Mouse (Mus musculus) lung, postnatal 0 days (tissue): ENCODE data around the gene Dnajb4. TPM values are rescaled to one million over a fixed set of nuclear protein-coding genes. Genes with fewer than 3 reads are reported as not detected.
"Not testable (repeated sequence)": the region's sequence is repeated elsewhere in the genome, so short reads cannot be mapped to it uniquely, and the experiment has no call there.

Experiments
- ATAC-seq: fragments of 200-750 bp; cut with Nextera tagmentation; 2 replicates; pipeline ENCODE4 v1.8.0; 2017; ENCODE audit warnings: moderate library complexity
- DNase-seq: peaks from one replicate; pipeline ENCODE4 v3.0.0-alpha.2; 2016; ENCODE audit warnings: low spot score
- H3K27ac ChIP-seq: fragments of 300-500 bp; sonication (generic); 2 replicates; pipeline ENCODE4 v1.5.1; 2014; ENCODE audit warnings: antibody characterized with exemption, mild to moderate bottlenecking, low read length, mixed read lengths
- H3K27me3 ChIP-seq: fragments of 300-500 bp; sonication (generic); replicated peaks from 2 replicates; pipeline ENCODE4 v1.6.1; 2014; ENCODE audit warnings: low read length, mixed read lengths; ENCODE audit not compliant: insufficient read depth
- H3K36me3 ChIP-seq: fragments of 300-500 bp; sonication (generic); 2 replicates; pipeline ENCODE4 v1.6.1; 2014; ENCODE audit warnings: low read length, mixed read lengths; ENCODE audit not compliant: insufficient read depth
- H3K4me1 ChIP-seq: fragments of 300-500 bp; sonication (generic); 2 replicates; pipeline ENCODE4 v1.6.1; 2014; ENCODE audit warnings: antibody characterized with exemption, low read depth, low read length, mixed read lengths; ENCODE audit not compliant: insufficient read depth
- H3K4me2 ChIP-seq: fragments of 300-500 bp; sonication (generic); replicated peaks from 2 replicates; pipeline ENCODE4 v1.6.1; 2014; ENCODE audit warnings: low read depth, mild to moderate bottlenecking, low read length, moderate library complexity, mixed read lengths
- H3K4me3 ChIP-seq: fragments of 300-500 bp; sonication (generic); 2 replicates; pipeline ENCODE4 v1.5.1; 2014; ENCODE audit warnings: low read depth, low read length
- H3K9ac ChIP-seq: fragments of 300-500 bp; sonication (generic); replicated peaks from 2 replicates; pipeline ENCODE4 v1.6.1; 2014; ENCODE audit warnings: low read depth, mild to moderate bottlenecking
- H3K9me3 ChIP-seq: fragments of 300-500 bp; sonication (generic); 2 replicates; pipeline ENCODE4 v1.6.1; 2016; ENCODE audit warnings: low read length, mixed read lengths
- CTCF ChIP-seq: IDR thresholded peaks from 2 replicates; pipeline ENCODE4 v1.5.1; 2016; ENCODE audit warnings: antibody characterized with exemption, mild to moderate bottlenecking
- EP300 ChIP-seq: IDR thresholded peaks from 2 replicates; pipeline ENCODE4 v1.6.1; 2016; ENCODE audit warnings: antibody characterized with exemption, mild to moderate bottlenecking, control low read depth
- WGBS: fragments of 180-500 bp; shearing (Covaris S2); extraction: QIAGEN DNeasy Blood & Tissue Kit; methylation state at CpG from one replicate; pipeline ENCODE4 v1.1.7; 2014; 5-methylcytosine and 5-hydroxymethylcytosine counted together
- polyA plus RNA-seq: library from polyadenylated mRNA; unstranded; fragments of >200 nt; fragmentation: Nextera tagmentation; extraction: Ambion mirVana; gene quantifications from 2 replicates; pipeline ENCODE4 v1.2.1, GENCODE M21; 2015

The Dnajb4 gene
- polyA plus RNA-seq, 1 experiment from 2014 or later = 54.0 TPM

- Histone ChIP-seq H3K4me1 (no peaks in the 10 kb centered on the region), H3K4me3 (no peak overlapping the region), H3K9me3 (no peaks in the 10 kb centered on the region), H3K4me2 (no peak overlapping the region), H3K36me3 (no peaks in the 10 kb centered on the region), H3K27me3 (no peaks in the 10 kb centered on the region), H3K27ac (no peak overlapping the region), H3K9ac (no peak overlapping the region)
- DNase-seq = no peak
- 55% methylated on average over 3 of the region's 3 CpGs for WGBS
- no peak for ATAC-seq
- no peak for TF ChIP-seq CTCF
- TF ChIP-seq EP300 = no peak
Measured at GRCm38 (mm10) chr3:152203996-152204395, 6.1 kb downstream of the Dnajb4 start.

- H3K9ac ChIP-seq = no peak overlapping the region
- H3K27me3 ChIP-seq = no peaks in the 10 kb centered on the region
- H3K9me3 ChIP-seq = no peaks in the 10 kb centered on the region
- ATAC-seq (no peak), DNase-seq (no peak)
- no peak overlapping the region for H3K27ac ChIP-seq
- WGBS = 86% methylated on average over 6 of the region's 6 CpGs
- no peaks in the 10 kb centered on the region for H3K36me3 ChIP-seq
- no peak overlapping the region for H3K4me3 ChIP-seq
- H3K4me2 ChIP-seq = no peak overlapping the region
- no peaks in the 10 kb centered on the region for H3K4me1 ChIP-seq
- no peak for TF ChIP-seq CTCF
- no peak for TF ChIP-seq EP300
Measured at GRCm38 (mm10) chr3:152203411-152203810, 6.7 kb downstream of the Dnajb4 start.

DNA sequence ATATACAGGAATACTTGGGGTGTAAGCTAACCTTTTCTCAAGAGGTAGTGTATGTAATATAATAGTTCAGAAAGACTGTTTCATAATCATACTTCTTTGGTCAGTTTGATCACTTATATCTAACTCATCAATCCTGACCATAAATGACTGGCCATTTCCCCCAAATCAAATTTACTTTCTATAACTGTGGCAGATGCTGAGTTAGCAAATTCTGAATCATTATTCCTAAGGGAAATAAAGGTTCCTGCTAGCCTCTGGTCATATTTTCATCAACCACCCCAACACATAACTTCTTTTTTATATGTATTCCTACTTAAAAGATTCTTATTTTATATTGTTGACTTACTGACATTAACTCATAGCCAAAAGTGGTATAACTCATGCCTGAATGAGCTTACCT is 7.2 kb downstream of the Dnajb4 start:
- Histone ChIP-seq H3K9ac (no peak overlapping the region), H3K4me1 (no peaks in the 10 kb centered on the region), H3K36me3 (no peaks in the 10 kb centered on the region), H3K27ac (no peak overlapping the region), H3K4me3 (no peak overlapping the region), H3K27me3 (no peaks in the 10 kb centered on the region), H3K9me3 (no peaks in the 10 kb centered on the region), H3K4me2 (no peak overlapping the region)
- TF ChIP-seq EP300 = no peak
- no peak for TF ChIP-seq CTCF
- ATAC-seq (no peak), DNase-seq (no peak)

DNA sequence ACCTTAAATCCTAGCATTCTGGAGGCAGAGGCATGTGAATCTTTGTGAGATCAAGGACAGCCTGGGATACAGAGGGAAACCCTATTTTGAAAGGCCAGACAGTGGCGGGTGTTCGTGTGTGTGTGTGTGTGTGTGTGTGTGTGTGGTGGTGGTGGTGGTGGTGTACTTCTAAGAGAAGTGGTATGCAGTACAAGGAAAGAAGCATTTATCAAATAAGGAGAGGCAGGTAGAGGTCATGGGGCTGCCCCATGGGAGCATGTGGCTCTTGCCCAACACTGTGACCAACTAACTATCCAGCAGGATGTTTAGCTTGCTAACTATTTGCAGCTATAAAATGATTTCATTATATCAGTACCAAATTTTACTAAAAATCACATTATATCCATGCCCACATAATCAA is 8.5 kb downstream of the Dnajb4 start:
- no peak for DNase-seq
- Histone ChIP-seq H3K36me3 (no peaks in the 10 kb centered on the region), H3K27ac (no peak overlapping the region), H3K4me2 (no peak overlapping the region), H3K9ac (no peak overlapping the region), H3K27me3 (no peaks in the 10 kb centered on the region), H3K4me1 (no peaks in the 10 kb centered on the region), H3K4me3 (no peak overlapping the region), H3K9me3 (no peaks in the 10 kb centered on the region)
- WGBS = 53% methylated on average over 2 of the region's 2 CpGs
- no peak for ATAC-seq
- TF ChIP-seq EP300 (no peak), CTCF (no peak)

GRCm38 (mm10) chr3:152201181-152201580 is 8.9 kb downstream of the Dnajb4 start:
- Histone ChIP-seq H3K9ac (no peak overlapping the region), H3K4me2 (no peak overlapping the region), H3K27me3 (no peaks in the 10 kb centered on the region), H3K27ac (no peak overlapping the region), H3K9me3 (no peaks in the 10 kb centered on the region), H3K4me3 (no peak overlapping the region), H3K36me3 (no peaks in the 10 kb centered on the region), H3K4me1 (no peaks in the 10 kb centered on the region)
- ATAC-seq = no peak
- no peak for TF ChIP-seq CTCF
- no peak for TF ChIP-seq EP300
- 84% methylated on average over 3 of the region's 3 CpGs for WGBS
- DNase-seq = no peak

GRCm38 (mm10) chr3:152199125-152199524 is 11.0 kb downstream of the Dnajb4 start:
- 72% methylated on average over 3 of the region's 3 CpGs for WGBS
- Histone ChIP-seq H3K27me3 (no peaks in the 10 kb centered on the region), H3K4me2 (no peak overlapping the region), H3K4me1 (no peaks in the 10 kb centered on the region), H3K4me3 (no peak overlapping the region), H3K9ac (no peak overlapping the region), H3K36me3 (no peaks in the 10 kb centered on the region), H3K27ac (no peak overlapping the region), H3K9me3 (no peaks in the 10 kb centered on the region)
- ATAC-seq = no peak
- TF ChIP-seq EP300 (no peak), CTCF (no peak)
- no peak for DNase-seq

- not testable (repeated sequence) for H3K36me3 ChIP-seq, H3K27me3 ChIP-seq, H3K4me2 ChIP-seq, DNase-seq, H3K9ac ChIP-seq, H3K4me3 ChIP-seq, ATAC-seq, H3K4me1 ChIP-seq, H3K9me3 ChIP-seq, H3K27ac ChIP-seq
- whole genome bisulfite sequencing = 40% methylated on average over 2 of the region's 2 CpGs
Measured at GRCm38 (mm10) chr3:152197246-152197645, 12.9 kb downstream of the Dnajb4 start.
